Mouse (Mus musculus): ENCODE data around the gene Ssr2.

Ssr2 gene

DNA sequence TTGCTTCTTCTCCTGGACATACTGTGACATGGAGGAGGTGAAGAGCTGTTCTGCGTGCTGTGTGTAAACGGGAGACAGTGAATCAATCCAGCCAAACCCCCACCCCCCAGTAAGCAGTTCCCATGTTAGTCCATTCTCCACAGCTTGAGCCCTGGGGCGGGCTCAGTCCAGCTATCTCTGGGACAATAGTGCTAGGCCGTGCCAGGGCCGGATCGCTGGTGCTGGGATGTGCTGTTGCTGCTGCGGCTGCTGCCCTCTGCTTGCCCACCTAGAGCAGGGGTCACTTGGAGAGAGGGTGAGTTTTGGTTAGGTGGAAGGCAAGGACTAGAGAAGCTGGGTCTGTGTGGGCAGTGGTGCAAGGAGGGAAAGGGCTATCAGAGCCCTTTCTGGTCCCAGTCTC is 50.6 kb downstream of the Ssr2 start:
- DNase-seq, result peak; percentile 55

DNA sequence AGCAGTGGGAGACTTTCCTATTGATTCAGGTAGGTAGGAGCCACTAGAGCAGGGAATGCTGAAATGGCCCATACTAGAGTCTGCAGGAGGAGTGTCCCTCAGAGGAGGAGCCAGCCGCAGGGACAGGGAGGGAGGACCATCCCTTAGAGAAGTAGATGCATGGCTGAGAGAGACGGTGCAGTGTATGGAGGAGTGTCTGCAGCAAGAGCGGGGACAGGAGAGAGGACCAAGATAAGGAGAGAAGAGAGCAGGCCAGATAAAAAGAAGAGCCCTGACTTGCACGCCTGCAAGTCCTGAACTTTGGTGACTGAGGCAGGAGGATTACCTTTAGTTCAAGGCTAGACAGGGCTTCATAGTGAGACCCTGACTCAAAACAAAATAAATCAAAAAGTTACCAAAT is 51.4 kb downstream of the Ssr2 start:
- no peak for DNase-seq

DNA sequence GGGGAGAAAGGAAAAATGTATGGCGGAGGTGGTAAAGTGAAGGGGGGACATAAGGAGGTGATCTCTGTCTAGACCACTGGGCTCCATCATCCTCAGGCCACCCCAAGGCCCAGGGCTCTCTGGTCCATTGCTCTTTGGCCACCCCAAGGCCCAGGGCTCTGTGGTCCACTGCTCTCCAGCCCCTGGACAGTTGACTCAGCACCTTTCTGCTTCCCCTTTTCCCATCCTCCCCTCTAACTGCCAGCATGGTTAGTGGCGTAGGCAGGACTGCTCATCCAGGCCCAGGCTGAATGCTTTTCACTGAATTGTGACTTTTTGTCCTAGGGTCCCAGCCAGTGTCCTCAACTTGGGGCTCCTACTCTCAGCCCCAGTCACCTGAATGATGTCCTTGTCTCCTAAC is 51.9 kb downstream of the Ssr2 start:
- no peak for DNase-seq

- DNase-seq, result no peak
These were observed 53.1 kb downstream of the Ssr2 start for GRCm38 (mm10) chr3:88628766-88629165.

- DNase-seq, result no peak
These were observed 53.6 kb downstream of the Ssr2 start for GRCm38 (mm10) chr3:88629244-88629643.

DNA sequence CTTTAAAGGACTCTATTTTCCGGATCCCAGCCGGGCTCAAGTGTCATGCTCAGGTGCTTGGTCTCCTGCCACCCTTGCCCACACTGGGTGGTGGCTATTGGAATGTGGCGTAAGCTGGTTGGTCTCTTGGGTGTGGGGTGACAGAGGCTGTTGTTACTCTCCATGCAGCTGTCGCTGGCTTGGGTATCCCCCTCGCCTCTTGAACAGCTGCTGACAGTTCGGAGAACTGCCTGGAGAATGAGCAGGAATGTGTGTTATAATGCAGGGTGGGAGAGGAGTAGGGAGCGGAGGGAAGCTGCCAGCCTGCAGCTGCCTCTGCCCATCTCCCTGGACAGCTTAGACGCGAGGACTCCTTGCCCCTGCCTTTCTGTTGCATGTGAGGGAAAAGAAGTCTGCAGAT is 54.3 kb downstream of the Ssr2 start:
- no peak for DNase-seq

DNA sequence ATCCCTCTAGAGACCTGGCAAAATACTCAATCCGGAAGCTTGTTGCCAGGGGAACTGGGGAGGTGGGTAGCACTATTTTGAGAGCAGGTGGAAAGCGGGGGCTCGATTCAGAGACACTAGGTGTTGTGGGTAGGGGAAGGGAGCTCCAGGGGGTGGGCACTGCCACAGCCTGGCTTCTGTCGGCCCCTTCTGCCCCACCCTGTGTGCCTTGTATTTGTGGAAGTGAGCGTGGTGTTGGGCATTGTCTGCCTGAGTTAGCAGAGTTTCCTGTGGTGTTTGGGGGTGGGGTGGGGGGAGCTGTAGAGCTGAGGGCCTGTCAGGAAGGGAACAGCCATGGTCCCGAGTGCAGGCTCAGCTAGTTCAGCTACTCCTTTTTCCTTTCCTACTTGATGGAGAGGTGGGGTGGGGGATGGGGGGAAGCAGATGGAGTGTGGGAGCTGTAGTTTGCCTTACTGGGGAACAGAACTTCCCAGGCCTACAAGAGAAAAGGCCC is 55.2 kb downstream of the Ssr2 start:
- DNase-seq, result peak; percentile 36

DNA sequence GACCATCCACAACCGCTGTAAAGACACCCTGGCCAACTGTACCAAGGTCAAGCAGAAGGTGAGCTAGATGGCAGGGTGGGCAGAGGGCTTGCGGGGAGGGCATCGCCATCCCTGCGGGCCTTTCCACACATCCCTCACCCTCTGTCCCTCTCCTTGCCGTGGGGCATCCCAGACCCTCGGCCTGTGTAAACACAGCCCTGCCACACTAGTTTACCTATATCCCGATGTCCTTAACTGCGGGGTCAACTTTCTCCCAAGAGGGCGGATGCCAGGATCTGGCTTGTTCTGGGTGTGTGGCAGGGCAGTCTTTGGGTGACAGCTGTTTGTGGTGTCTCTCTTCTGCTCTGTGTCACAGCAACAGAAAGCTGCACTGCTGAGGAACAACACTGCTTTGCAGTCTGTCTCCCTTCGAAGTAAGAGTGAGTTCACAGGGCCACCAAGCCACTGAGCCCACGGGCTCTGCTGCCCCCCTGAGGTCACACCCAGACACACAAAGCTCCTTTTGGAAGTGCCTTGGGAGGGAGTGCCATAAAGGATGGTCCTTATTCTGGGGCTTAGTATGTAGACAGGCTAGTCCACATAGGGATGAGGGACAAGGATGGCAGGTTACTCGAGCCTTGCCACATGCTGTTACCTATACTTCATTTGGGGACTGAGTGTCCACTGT is 56.4 kb downstream of the Ssr2 start:
- DNase-seq, result peak; percentile 47

GRCm38 (mm10) chr3:88633056-88633455 is 57.4 kb downstream of the Ssr2 start:
- DNase-seq, result no peak

DNA sequence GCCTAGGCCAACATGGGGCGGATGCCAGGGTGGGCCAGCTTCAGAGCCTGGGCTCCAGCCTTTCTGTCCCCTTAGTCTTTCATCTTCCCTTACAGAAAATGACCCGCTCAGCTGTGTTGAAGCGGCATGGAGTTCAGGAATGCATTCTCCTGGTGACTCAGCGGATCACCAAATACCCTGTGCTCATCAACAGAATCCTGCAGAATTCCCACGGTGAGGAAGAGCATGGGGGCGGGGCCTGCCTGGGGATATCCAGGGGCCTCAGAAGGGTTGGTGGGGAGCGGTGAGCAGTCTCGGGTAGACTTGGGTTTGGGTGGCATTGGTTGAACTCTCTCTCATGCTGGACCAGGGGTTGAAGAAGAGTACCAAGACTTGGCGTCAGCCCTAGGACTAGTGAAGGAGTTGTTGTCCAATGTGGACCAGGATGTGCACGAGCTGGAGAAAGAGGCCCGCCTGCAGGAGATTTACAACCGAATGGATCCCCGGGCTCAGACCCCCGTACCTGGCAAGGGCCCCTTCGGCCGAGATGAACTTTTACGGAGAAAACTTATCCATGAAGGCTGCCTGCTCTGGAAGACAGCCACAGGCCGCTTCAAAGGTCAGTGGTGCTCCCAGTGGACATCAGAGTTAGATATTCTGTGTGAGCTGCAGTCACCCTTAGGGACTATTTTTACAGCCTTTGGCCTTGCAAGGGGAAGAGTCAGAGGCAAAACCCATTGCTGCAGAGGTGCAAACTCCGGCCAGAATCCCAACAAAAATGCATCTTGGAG is 60.0 kb downstream of the Ssr2 start:
- no peak for DNase-seq

DNA sequence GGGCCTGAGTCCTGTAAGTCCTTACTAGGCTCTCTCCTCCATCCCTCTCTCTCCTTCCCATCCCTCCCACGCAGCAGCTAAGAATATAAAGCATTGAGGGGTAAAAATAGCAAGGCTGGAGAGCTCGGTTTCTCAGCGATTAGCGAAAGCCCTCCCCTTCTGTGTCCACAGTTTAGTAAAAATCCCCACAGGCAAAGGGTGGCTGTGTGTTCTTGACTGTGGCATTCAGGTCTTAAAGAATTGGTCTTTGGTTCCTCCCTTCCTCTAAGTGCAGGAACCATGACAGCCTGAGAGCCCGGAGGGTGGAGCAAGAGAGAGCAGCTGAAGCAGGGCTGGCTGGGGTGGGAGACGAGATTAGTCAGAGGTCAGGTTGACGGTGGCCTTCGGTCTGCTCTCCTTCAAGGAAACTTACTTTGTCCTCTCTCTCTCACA is 60.9 kb downstream of the Ssr2 start:
- DNase-seq, result no peak

- no peak for DNase-seq
These were observed 61.5 kb downstream of the Ssr2 start for GRCm38 (mm10) chr3:88637134-88637533.
